Mouse (Mus musculus) monocyte, adult 5-6 weeks (primary cell): ENCODE measurements at regions not wholly inside any gene's neighbourhood (a gene's known extent, or its start where the extent isn't known, plus 50 kb on each side); places are given as distances from the start of the nearest gene placed in this dataset.

Source experiments
- ATAC-seq: fragments of 153-309, 156-312 bp; replicated peaks from 2 replicates; pipeline ENCODE4 v1.8.0; 2017; ENCODE audit warnings: mild to moderate bottlenecking; ENCODE audit not compliant: low TSS enrichment, insufficient number of reproducible peaks, severe bottlenecking, poor library complexity, low FRiP score

- ATAC-seq = no peak
Measured at GRCm38 (mm10) chr8:128003881-128004286, 354.5 kb upstream of the Nrp1 start.

DNA sequence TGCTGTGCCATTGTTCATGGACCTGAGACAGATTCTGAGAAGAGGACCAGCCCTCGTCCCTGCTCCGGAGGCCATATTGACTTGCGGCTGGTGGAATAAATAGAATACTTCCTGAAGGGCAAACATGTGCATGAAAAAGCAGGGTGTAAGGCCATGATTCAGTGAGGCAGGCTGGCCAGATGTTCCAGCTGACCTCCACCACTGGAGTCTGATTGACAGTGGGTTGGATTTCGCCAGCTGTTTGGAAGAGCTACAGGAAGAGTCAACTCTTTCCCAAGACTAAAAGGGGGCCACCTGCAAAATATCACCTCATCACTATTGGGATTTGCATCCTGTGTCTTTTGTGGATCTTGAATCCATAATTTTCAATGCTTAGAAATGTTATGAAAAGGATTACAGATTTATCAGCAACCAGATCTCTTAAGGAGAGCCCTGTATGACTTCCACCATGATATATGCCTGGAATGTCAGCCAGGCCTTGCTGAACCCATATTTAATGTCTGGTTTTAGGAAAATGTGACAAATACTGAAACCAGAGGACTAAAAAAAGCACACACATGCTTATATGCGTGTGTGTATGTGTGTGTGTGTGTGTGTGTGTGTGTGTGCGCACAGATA lies 348.9 kb upstream of the Nrp1 start:
- no peak for ATAC-seq

DNA sequence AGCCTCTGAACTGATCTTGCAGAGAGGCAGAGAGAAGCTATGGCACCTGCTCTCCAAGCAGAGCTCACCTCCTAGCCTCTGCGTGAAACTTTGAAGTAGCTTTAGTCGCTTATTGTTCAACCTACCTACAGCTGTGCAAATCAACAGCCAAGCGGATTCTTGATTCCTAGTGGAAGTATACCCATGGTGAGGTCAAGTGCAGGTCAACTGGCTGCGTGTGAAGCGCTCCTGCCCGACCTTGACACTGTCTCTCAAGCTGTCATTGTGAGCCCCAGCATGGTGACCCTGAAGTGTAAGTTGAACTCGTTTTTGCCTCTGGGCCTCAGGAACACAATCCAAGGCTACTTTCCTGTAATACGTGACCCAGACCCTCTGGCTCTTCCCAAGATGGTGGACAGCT lies 341.2 kb upstream of the Nrp1 start:
- no peak for ATAC-seq

DNA sequence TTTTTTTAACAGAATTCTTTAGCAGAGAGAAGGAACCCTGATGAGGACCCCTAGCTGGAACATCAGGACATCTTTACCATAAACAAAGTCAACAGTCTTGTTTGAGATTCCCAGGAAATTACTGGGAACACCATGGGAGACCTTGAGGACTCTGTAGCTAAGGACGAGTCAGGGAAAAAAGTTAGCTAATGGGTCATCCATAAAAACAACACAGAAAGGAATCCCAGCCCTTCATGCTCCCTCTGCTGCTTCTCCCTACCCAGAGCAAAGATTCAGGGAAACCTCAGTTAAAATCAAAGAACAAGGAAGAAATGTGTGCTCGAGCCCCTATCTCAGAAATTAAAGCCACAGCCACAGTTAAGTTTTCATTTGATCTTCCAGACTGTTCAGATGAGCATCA lies 334.7 kb upstream of the Nrp1 start:
- no peak for ATAC-seq

- no peak for ATAC-seq
Measured at GRCm38 (mm10) chr8:128024774-128025222, 333.6 kb upstream of the Nrp1 start.

- no peak for ATAC-seq
Measured at GRCm38 (mm10) chr8:128025251-128025856, 333.1 kb upstream of the Nrp1 start.

GRCm38 (mm10) chr8:128026981-128027380 lies 331.4 kb upstream of the Nrp1 start:
- no peak for ATAC-seq

- no peak for ATAC-seq
Measured at GRCm38 (mm10) chr8:128030335-128031280, 327.8 kb upstream of the Nrp1 start.

- ATAC-seq = no peak
Measured at GRCm38 (mm10) chr8:128034127-128034526, 324.3 kb upstream of the Nrp1 start.

DNA sequence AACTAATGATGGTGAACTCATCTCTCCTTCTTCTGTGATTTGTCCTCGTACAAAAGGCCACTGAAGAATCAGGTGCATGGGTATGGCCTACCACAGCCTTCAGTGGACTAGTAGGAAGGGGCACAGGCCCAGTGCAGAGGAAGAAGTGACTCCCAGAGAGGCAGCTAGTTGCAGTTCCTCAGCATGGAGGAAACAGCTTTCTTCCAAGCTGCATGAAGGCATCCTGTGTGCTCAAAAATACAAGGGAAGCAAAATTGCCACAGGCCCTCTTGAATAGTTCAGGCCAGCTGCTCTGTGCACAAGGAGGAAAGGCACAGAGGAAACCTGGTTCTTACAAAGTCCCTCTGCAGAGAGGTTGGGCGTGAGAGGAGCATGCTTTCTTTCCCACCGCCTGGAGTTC lies 322.7 kb upstream of the Nrp1 start:
- ATAC-seq = no peak

- ATAC-seq = no peak
Measured at GRCm38 (mm10) chr8:128039341-128040064, 318.9 kb upstream of the Nrp1 start.

DNA sequence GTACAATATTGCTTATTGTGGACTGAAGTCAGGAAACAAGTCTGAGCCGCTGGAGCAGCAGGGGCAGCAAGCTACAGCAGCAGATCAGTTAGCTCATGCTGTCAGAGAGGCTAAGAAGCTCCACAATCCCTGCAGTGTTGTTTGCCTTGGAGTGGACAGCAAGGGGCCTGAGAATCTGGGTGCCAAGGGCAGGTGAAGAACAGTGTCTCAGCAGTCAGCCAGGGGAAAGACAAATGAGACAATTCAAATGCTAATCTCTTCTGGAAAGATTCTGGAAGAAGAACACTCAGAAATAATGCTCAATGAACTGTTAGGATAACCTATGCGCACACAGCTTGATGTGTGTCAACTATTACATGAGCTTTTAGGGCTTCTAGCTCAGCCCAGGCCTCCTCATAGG lies 315.5 kb upstream of the Nrp1 start:
- ATAC-seq = no peak

- ATAC-seq = no peak
Measured at GRCm38 (mm10) chr8:128043392-128043791, 315.0 kb upstream of the Nrp1 start.

DNA sequence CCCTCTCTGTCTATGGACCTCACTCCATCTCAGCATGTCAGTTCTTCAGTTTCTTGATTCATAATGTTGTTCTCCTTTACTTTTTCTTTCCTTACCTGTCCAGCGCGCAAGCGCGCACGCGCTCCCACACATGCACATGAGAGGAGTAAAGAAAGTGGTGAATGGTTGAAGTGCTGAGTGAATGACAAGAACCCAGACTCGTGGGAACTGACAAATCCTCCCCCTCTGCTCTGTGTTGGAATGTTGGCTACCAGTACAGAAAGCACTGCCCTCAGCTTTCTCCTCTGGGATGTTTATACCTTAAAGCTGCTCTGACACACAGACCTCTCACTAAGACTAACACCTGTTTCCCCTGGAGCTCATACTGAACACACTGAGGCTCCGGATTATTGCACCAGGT lies 302.2 kb upstream of the Nrp1 start:
- no peak for ATAC-seq

- ATAC-seq = no peak
Measured at GRCm38 (mm10) chr8:128057845-128058244, 300.6 kb upstream of the Nrp1 start.

DNA sequence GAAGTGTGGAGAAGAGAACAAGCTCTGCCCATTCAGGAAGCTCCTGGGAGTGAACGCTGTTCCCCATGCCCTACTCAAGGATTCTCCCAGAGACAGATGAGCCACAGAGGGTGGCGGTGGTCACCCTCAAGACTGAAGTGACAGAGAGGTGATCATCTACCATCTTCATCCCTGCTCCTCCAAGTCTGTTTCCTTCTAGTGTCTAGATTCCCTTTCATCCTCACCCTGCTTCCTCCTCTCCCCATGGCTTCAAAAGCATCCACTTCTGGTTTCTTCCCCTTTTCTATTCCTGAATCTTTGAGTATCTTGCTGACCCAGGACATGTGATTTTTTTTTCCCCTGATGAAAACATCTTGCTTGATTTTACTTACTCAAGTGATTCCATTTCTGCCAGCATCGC lies 298.6 kb upstream of the Nrp1 start:
- ATAC-seq = no peak

DNA sequence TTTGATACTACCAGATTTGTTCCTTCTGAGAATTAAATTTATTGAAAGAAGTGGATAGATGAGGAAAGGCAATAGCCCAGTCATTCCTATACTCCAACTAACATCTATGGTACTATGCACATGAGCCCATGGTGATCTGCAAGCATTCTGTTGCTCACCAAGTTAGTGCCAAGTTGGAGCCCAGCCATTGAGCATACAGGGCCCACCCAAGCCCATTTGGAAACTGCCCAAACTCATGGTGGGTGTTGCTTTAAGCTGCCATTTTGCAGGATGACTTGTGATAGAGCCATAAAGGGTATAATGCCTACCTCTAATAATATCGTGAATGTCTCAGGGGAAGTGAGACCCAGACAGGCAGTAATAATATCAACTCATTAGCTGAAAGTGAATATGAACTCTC lies 294.2 kb upstream of the Nrp1 start:
- ATAC-seq = no peak

DNA sequence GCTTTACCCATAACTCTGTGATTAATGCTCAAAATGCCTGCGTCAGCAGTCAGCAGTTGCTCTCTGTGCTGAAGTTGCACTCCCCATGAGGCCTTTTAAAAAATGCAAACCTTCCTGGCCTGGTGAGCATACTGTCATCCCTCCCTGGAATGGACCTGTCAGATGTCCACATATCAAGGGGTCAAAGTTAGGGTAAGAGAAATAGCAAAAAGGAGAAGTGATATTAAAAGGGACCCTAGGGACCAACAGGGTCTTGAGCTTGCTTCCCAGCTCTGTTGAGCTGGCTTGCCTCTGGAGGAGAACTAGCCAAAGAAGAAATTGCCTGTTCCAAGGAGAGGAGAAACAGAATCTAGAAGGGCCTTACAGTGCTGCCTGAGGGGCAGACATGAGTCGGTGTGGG lies 293.3 kb upstream of the Nrp1 start:
- no peak for ATAC-seq

GRCm38 (mm10) chr8:128065964-128066680 lies 292.3 kb upstream of the Nrp1 start:
- no peak for ATAC-seq
